Mouse (Mus musculus): ENCODE measurements around the gene Eme1. TPM values are rescaled to one million over a fixed set of nuclear protein-coding genes. Genes with fewer than 3 reads are reported as not detected.
A peak's percentile ranks its signal among the peaks of the same experiment; 100 is the strongest.
"Not testable (repeated sequence)": the region's sequence is repeated elsewhere in the genome, so short reads cannot be mapped to it uniquely, and the experiment has no call there.

Eme1 gene
- polyA plus RNA-seq, 1 experiment from 2014 or later: 47.0 TPM

DNA sequence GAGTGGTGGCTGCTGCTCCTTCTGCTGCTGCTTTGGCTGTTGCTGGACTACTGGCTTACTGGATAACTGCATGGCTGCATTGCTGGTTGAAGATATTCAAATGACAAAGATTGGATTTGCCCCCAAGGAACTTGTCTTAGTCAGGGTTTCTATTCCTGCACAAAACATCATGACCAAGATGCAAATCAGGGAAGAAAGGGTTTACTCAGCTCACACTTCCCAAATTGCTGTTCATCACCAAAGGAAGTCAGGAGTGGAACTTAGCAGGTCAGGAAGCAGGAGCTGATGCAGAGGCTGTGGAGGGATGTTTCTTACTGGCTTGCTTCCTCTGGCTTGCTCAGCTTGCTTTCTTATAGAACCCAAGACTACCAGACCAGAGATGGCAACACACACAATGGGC lies 38.7 kb upstream of the Eme1 start:
- H3K4me2 ChIP-seq (ENCODE audit: low read depth, low read length); H3K36me3 ChIP-seq (replicated peaks; ENCODE audit: control insufficient read depth, insufficient read depth, low read depth, low read length); H3K9ac ChIP-seq (replicated peaks; ENCODE audit: low read length); ATAC-seq (replicated peaks; ENCODE audit: insufficient number of reproducible peaks, low FRiP score, low TSS enrichment, low read depth); H3K4me3 ChIP-seq (ENCODE audit: low read depth, low read length); H3K9me3 ChIP-seq (replicated peaks; ENCODE audit: control insufficient read depth, low read length); DNase-seq (ENCODE audit: low spot score); H3K27me3 ChIP-seq (ENCODE audit: control insufficient read depth, insufficient read depth, low read length); H3K27ac ChIP-seq (replicated peaks; ENCODE audit: low read depth, low read length); H3K4me1 ChIP-seq (ENCODE audit: control insufficient read depth, insufficient read depth, low read length): not testable (repeated sequence)

DNA sequence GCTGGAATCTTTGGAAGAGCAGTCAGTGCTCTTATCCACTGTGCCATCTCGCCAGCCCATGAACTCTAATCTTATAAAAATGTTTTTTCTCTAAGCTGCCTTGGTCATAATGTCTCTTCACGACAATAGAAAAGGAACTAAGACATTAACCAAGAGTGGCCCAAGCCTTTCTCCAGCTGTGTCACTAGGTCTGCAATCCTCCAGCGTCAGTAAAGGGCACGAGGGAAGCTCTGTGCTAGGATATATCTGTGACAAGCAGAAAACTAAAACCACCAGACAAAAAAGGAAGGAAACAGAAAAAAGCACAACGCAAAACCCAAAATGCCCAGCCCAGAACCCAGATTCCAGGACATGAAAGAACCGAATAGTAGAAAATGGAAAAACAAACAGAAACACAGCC lies 33.4 kb upstream of the Eme1 start:
- 79% methylated on average over 6 of the region's 6 CpGs for whole genome bisulfite sequencing
- Histone ChIP-seq H3K9me3 (replicated peaks; ENCODE audit: control insufficient read depth, low read length) (no peaks in the 10 kb centered on the region), H3K4me2 (ENCODE audit: low read depth, low read length) (no peak overlapping the region), H3K27me3 (ENCODE audit: control insufficient read depth, insufficient read depth, low read length) (no peaks in the 10 kb centered on the region), H3K4me3 (ENCODE audit: low read depth, low read length) (no peak overlapping the region), H3K9ac (replicated peaks; ENCODE audit: low read length) (no peak overlapping the region), H3K4me1 (ENCODE audit: control insufficient read depth, insufficient read depth, low read length) (no peaks in the 10 kb centered on the region), H3K36me3 (replicated peaks; ENCODE audit: control insufficient read depth, insufficient read depth, low read depth, low read length) (no peaks in the 10 kb centered on the region), H3K27ac (replicated peaks; ENCODE audit: low read depth, low read length) (no peak overlapping the region)
- no peak for ATAC-seq (replicated peaks; ENCODE audit: insufficient number of reproducible peaks, low FRiP score, low TSS enrichment, low read depth)
- no peak for DNase-seq (ENCODE audit: low spot score)

DNA sequence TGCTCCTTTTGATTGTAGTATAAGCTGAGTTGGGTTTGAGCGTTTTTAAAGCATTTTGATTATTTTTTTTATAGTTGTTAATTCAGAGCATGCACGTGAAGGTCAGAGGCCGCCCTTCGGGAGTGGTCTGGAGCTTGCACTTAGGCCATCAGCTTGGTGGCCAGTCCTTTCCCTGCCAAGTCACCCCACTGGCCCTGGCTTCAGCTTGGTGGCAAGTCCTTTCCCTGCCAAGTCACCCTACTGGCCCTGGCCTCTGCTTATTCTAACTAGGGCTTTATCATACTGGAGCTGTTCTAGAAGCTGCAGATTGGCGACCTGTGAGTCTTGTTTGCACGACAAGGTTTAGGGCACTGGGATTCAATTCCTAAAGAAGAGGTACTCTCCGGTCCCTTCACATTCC lies 28.7 kb upstream of the Eme1 start:
- Histone ChIP-seq H3K4me3 (ENCODE audit: low read depth, low read length) (no peak overlapping the region), H3K27me3 (ENCODE audit: control insufficient read depth, insufficient read depth, low read length) (no peaks in the 10 kb centered on the region), H3K9me3 (replicated peaks; ENCODE audit: control insufficient read depth, low read length) (no peaks in the 10 kb centered on the region), H3K27ac (replicated peaks; ENCODE audit: low read depth, low read length) (no peak overlapping the region), H3K4me1 (ENCODE audit: control insufficient read depth, insufficient read depth, low read length) (no peaks in the 10 kb centered on the region), H3K36me3 (replicated peaks; ENCODE audit: control insufficient read depth, insufficient read depth, low read depth, low read length) (no peaks in the 10 kb centered on the region), H3K4me2 (ENCODE audit: low read depth, low read length) (no peak overlapping the region), H3K9ac (replicated peaks; ENCODE audit: low read length) (no peak overlapping the region)
- DNase-seq (ENCODE audit: low spot score) (no peak), ATAC-seq (replicated peaks; ENCODE audit: insufficient number of reproducible peaks, low FRiP score, low TSS enrichment, low read depth) (no peak)
- whole genome bisulfite sequencing: 74% methylated on average over 7 of the region's 7 CpGs

DNA sequence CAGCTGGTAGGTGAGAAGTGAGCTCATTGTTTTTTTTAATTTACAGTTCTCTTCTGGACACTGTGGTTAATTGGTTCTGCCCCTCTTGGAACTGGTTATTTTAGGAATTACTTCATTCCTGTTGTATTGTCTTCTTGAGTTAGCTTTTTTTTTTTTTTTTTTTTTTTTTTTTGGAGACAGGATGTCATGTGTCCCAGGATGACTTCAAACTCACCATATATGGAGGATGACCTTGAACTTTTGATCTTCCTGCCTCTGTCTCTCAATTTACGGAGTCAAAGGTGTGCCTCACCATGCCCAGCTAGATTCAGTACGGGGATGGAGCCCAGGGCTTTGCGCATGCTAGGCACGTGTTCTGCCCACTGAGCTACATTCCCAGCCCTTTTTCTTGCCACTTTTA lies 27.9 kb upstream of the Eme1 start:
- Histone ChIP-seq H3K27me3 (ENCODE audit: control insufficient read depth, insufficient read depth, low read length) (no peaks in the 10 kb centered on the region), H3K4me2 (ENCODE audit: low read depth, low read length) (no peak overlapping the region), H3K36me3 (replicated peaks; ENCODE audit: control insufficient read depth, insufficient read depth, low read depth, low read length) (no peaks in the 10 kb centered on the region), H3K4me3 (ENCODE audit: low read depth, low read length) (no peak overlapping the region), H3K9ac (replicated peaks; ENCODE audit: low read length) (no peak overlapping the region), H3K27ac (replicated peaks; ENCODE audit: low read depth, low read length) (no peak overlapping the region), H3K4me1 (ENCODE audit: control insufficient read depth, insufficient read depth, low read length) (no peaks in the 10 kb centered on the region), H3K9me3 (replicated peaks; ENCODE audit: control insufficient read depth, low read length) (no peaks in the 10 kb centered on the region)
- DNase-seq (ENCODE audit: low spot score) (no peak), ATAC-seq (replicated peaks; ENCODE audit: insufficient number of reproducible peaks, low FRiP score, low TSS enrichment, low read depth) (no peak)
- WGBS: 64% methylated on average over 4 of the region's 4 CpGs

DNA sequence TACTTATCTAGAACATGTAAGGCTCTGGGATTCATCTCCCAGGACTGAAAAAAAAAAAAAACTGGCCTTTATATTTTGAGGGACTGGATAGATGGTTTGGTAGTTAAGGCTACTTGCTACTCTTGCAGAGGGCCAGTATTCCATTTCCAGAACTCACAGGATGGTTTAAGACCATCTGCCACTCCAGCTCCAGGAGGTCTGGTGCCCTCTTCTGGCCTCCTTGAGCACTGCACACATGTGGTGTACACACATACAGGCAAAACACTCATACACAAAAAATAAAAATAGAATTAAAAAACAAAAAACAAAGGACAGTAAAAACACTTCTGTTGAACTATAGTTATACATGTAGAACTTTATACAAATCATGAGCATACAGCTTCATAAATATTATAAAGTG lies 26.9 kb upstream of the Eme1 start:
- Histone ChIP-seq H3K4me2 (ENCODE audit: low read depth, low read length) (no peak overlapping the region), H3K4me3 (ENCODE audit: low read depth, low read length) (no peak overlapping the region), H3K9me3 (replicated peaks; ENCODE audit: control insufficient read depth, low read length) (no peaks in the 10 kb centered on the region), H3K9ac (replicated peaks; ENCODE audit: low read length) (no peak overlapping the region), H3K27me3 (ENCODE audit: control insufficient read depth, insufficient read depth, low read length) (no peaks in the 10 kb centered on the region), H3K36me3 (replicated peaks; ENCODE audit: control insufficient read depth, insufficient read depth, low read depth, low read length) (no peaks in the 10 kb centered on the region), H3K27ac (replicated peaks; ENCODE audit: low read depth, low read length) (no peak overlapping the region), H3K4me1 (ENCODE audit: control insufficient read depth, insufficient read depth, low read length) (peaks cover 2% of the 10 kb centered on the region)
- no peak for ATAC-seq (replicated peaks; ENCODE audit: insufficient number of reproducible peaks, low FRiP score, low TSS enrichment, low read depth)
- no peak for DNase-seq (ENCODE audit: low spot score)

DNA sequence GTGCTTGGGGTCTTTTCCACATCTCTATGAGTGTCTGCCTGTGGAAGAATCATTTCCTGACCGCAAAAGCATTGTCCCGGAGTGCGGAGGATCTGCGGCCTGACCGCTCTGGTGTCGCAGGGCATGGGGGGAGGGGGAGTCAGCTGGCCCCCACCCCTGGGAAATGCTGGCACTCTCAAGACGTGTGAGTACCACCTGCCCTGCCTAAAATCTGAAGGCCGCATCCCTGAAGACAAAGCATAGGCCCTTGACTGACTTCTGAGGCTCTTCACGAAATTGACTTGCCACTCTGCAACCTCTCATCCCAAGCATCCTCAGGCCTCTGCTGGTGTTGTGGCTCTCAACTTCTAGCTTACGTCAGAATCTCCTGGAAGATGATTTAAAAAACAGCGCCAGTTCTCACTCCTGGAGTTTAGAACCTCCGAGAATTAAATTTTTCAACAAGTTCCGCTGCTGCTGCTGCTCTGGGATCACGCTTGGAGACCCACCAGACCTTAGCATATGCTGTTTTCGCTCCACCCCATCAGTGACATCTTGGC lies 23.9 kb upstream of the Eme1 start:
- H3K4me2 ChIP-seq (ENCODE audit: low read depth, low read length): peak overlapping the region; percentile 69
- H3K9ac ChIP-seq (replicated peaks; ENCODE audit: low read length): peak overlapping the region; percentile 97
- peak overlapping the region; percentile 89; the same call in 1 of the 2 replicates for H3K27ac ChIP-seq (replicated peaks; ENCODE audit: low read depth, low read length)
- DNase-seq (ENCODE audit: low spot score): no peak
- H3K27me3 ChIP-seq (ENCODE audit: control insufficient read depth, insufficient read depth, low read length): no peaks in the 10 kb centered on the region
- WGBS: 30% methylated on average over 15 of the region's 15 CpGs
- H3K4me1 ChIP-seq (ENCODE audit: control insufficient read depth, insufficient read depth, low read length): peaks cover 2% of the 10 kb centered on the region
- H3K4me3 ChIP-seq (ENCODE audit: low read depth, low read length): peak overlapping the region; percentile 96
- ATAC-seq (replicated peaks; ENCODE audit: insufficient number of reproducible peaks, low FRiP score, low TSS enrichment, low read depth): no peak
- H3K9me3 ChIP-seq (replicated peaks; ENCODE audit: control insufficient read depth, low read length): no peaks in the 10 kb centered on the region
- no peaks in the 10 kb centered on the region for H3K36me3 ChIP-seq (replicated peaks; ENCODE audit: control insufficient read depth, insufficient read depth, low read depth, low read length)

DNA sequence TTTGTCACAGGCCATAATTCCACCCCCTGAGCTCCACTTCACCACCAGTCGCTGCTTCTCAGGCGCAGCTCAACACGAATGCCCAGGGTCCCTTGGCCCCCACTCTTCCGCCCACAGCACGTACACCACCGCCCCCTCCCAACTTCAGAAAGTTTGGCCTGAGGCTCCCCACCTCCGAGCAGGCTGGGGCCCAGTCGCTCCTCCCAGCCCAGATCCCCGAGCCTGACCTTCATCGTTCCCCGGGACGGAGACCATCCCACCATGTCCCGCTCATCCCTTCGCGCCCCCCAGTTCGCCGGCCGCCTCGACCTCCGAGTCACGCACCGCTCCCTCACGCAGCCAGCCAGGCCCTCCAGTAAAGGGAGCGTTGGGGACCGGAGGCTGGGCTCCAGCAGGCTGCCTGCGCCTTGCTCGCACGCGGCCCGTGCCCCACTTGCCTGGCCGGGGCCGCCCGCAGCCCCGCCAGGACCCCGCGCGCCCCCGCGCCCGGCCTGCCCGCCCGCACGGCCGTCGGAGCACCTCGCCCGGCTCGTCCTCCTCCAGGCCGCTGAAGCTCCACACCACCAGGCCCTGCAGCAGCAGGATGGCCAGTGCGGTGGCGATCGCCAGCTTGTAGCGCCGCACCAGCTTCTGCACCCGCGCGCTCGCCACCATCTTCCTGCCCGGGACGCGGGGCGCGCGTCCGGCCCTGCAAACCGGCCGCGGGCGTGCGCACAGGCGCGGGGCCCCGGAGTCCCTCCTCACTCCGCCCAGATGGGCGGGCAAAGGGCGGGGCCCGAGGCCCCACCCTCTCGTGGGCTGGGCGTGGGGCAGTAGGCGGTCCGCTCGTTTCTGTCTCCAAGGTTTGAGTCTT lies 23.2 kb upstream of the Eme1 start, which contains the start of gene Xylt2:
TSS of gene Xylt2 (minus strand) at position 762 of the 853 bp plus-strand sequence.
- peak within 1 kb of the TSS; percentile 89 for H3K27ac ChIP-seq (replicated peaks; ENCODE audit: low read depth, low read length)
- peak within 1 kb of the TSS; percentile 69 for H3K4me2 ChIP-seq (ENCODE audit: low read depth, low read length)
- DNase-seq (ENCODE audit: low spot score) (peak; percentile 96), ATAC-seq (replicated peaks; ENCODE audit: insufficient number of reproducible peaks, low FRiP score, low TSS enrichment, low read depth) (peak; percentile 87)
- H3K36me3 ChIP-seq (replicated peaks; ENCODE audit: control insufficient read depth, insufficient read depth, low read depth, low read length): no peaks in the 10 kb centered on the region
- no peaks in the 10 kb centered on the region for H3K27me3 ChIP-seq (ENCODE audit: control insufficient read depth, insufficient read depth, low read length)
- H3K4me3 ChIP-seq (ENCODE audit: low read depth, low read length): peak within 1 kb of the TSS; percentile 96
- no peaks in the 10 kb centered on the region for H3K9me3 ChIP-seq (replicated peaks; ENCODE audit: control insufficient read depth, low read length)
- peak within 1 kb of the TSS; percentile 97 for H3K9ac ChIP-seq (replicated peaks; ENCODE audit: low read length)
- WGBS: under 1% methylated on average over 64 of the region's 82 CpGs
- H3K4me1 ChIP-seq (ENCODE audit: control insufficient read depth, insufficient read depth, low read length): peaks cover 2% of the 10 kb centered on the region

DNA sequence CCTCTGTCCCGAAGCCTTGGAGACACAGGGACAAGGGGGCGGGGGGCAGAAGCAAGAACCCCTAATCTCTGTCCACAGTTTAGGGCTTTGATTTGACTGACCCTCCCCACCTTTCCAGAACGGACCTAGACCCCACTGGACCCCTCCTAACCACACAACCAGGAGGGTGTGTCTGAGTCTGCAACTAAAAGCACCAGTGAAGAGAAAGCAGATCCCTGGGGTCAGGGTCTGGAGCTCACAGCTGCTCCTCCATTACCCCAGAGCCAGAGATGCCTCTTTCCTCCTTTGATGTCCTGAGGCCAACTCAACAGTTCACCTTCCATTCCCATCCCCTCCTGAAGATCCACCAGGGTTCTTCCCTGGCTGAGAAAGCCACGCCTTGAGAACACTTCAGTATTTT lies 22.5 kb upstream of the Eme1 start:
- H3K9ac ChIP-seq (replicated peaks; ENCODE audit: low read length): peak overlapping the region; percentile 97
- H3K9me3 ChIP-seq (replicated peaks; ENCODE audit: control insufficient read depth, low read length): no peaks in the 10 kb centered on the region
- H3K4me1 ChIP-seq (ENCODE audit: control insufficient read depth, insufficient read depth, low read length): peaks cover 2% of the 10 kb centered on the region
- H3K36me3 ChIP-seq (replicated peaks; ENCODE audit: control insufficient read depth, insufficient read depth, low read depth, low read length): no peaks in the 10 kb centered on the region
- 45% methylated on average over 4 of the region's 4 CpGs for WGBS
- DNase-seq (ENCODE audit: low spot score) (no peak), ATAC-seq (replicated peaks; ENCODE audit: insufficient number of reproducible peaks, low FRiP score, low TSS enrichment, low read depth) (no peak)
- no peak overlapping the region for H3K27ac ChIP-seq (replicated peaks; ENCODE audit: low read depth, low read length)
- H3K27me3 ChIP-seq (ENCODE audit: control insufficient read depth, insufficient read depth, low read length): no peaks in the 10 kb centered on the region
- H3K4me3 ChIP-seq (ENCODE audit: low read depth, low read length): peak overlapping the region; percentile 96
- H3K4me2 ChIP-seq (ENCODE audit: low read depth, low read length): peak overlapping the region; percentile 69

Data from embryonic facial prominence, embryonic 11.5 days (tissue).